Mouse (Mus musculus) myocyte (in vitro differentiated cells): Measurements from ENCODE around the gene Slc34a2. TPM values are rescaled to one million over a fixed set of nuclear protein-coding genes. Genes with fewer than 3 reads are reported as not detected.

Experiments used
- H3K27me3 ChIP-seq: one replicate; pipeline ENCODE4 v1.6.1; 2011; ENCODE audit not compliant: control insufficient read depth, insufficient read depth, insufficient read length
- H3K36me3 ChIP-seq: one replicate; pipeline ENCODE4 v1.6.1; 2011; ENCODE audit not compliant: control insufficient read depth, insufficient read depth
- H3K4me2 ChIP-seq: one replicate; pipeline ENCODE4 v1.6.1; 2011; ENCODE audit warnings: low read depth, control low read depth
- H3K4me3 ChIP-seq: one replicate; pipeline ENCODE4 v1.5.1; 2011; ENCODE audit warnings: mild to moderate bottlenecking, control low read depth, moderate library complexity
- H3K79me2 ChIP-seq: one replicate; pipeline ENCODE4 v1.6.1; 2011; ENCODE audit not compliant: control insufficient read depth, insufficient read depth
- H3ac ChIP-seq: one replicate; pipeline ENCODE4 v1.6.1; 2011; ENCODE audit not compliant: control insufficient read depth, insufficient read length
- CEBPB ChIP-seq: IDR thresholded peaks from 2 replicates; pipeline ENCODE4 v1.6.1; 2011; ENCODE audit warnings: mild to moderate bottlenecking, moderate library complexity; ENCODE audit not compliant: poor library complexity, insufficient read depth, severe bottlenecking
- E2F4 ChIP-seq: IDR thresholded peaks from one replicate; pipeline ENCODE4 v1.6.1; 2011; ENCODE audit warnings: mild to moderate bottlenecking, control low read depth, moderate library complexity; ENCODE audit not compliant: insufficient read depth
- MAX ChIP-seq: IDR thresholded peaks from one replicate; pipeline ENCODE4 v1.6.1; 2011; ENCODE audit warnings: low read depth, mild to moderate bottlenecking, control low read depth
- MYOD1 ChIP-seq, 3 experiments: IDR thresholded peaks; one replicate each; pipeline ENCODE4 v1.6.1; 2011; ENCODE audit warnings: control low read depth in 2 of 3, low read depth in 2 of 3, mild to moderate bottlenecking in 2 of 3, moderate library complexity in 1 of 3; ENCODE audit not compliant: insufficient read length in 2 of 3, control insufficient read depth in 1 of 3
- MYOG ChIP-seq, 3 experiments: IDR thresholded peaks; one replicate each; pipeline ENCODE4 v1.6.1; 2011; ENCODE audit warnings: control low read depth in 2 of 3, low read depth in 2 of 3, mild to moderate bottlenecking in 2 of 3; ENCODE audit not compliant: insufficient read length in 2 of 3, control insufficient read depth in 1 of 3, insufficient read depth in 1 of 3
- POLR2A ChIP-seq: IDR thresholded peaks from one replicate; pipeline ENCODE4 v1.6.1; 2011; ENCODE audit warnings: low read depth, mild to moderate bottlenecking, control low read depth, moderate library complexity; ENCODE audit not compliant: insufficient read length
- POLR2AphosphoS2 ChIP-seq: IDR thresholded peaks from one replicate; pipeline ENCODE4 v1.6.1; 2011; ENCODE audit warnings: low read depth, control low read depth; ENCODE audit not compliant: insufficient read length
- REST ChIP-seq: IDR thresholded peaks from one replicate; pipeline ENCODE4 v1.6.1; 2011; ENCODE audit warnings: mild to moderate bottlenecking, control low read depth, moderate library complexity; ENCODE audit not compliant: insufficient read depth, insufficient read length
- SRF ChIP-seq: IDR thresholded peaks from one replicate; pipeline ENCODE4 v1.6.1; 2011; ENCODE audit warnings: low read depth; ENCODE audit not compliant: control insufficient read depth, insufficient read length
- TCF12 ChIP-seq: IDR thresholded peaks from one replicate; pipeline ENCODE4 v1.6.1; 2011; ENCODE audit warnings: mild to moderate bottlenecking, control low read depth; ENCODE audit not compliant: poor library complexity, insufficient read depth, severe bottlenecking
- TCF3 ChIP-seq: IDR thresholded peaks from one replicate; pipeline ENCODE4 v1.6.1; 2011; ENCODE audit warnings: low read depth, control low read depth; ENCODE audit not compliant: insufficient read length
- USF1 ChIP-seq: IDR thresholded peaks from one replicate; pipeline ENCODE4 v1.6.1; 2011; ENCODE audit warnings: low read depth, mild to moderate bottlenecking, control low read depth, moderate library complexity
- polyA plus RNA-seq: library from polyadenylated mRNA; unstranded; fragments of >200 nt; fragmentation: generic; extraction: Trizol; gene quantifications from one replicate; pipeline ENCODE4 v1.2.1, GENCODE M21; 2012; ENCODE audit warnings: missing spikeins

Gene Slc34a2
- polyA plus RNA-seq, 1 experiment, result not detected

DNA sequence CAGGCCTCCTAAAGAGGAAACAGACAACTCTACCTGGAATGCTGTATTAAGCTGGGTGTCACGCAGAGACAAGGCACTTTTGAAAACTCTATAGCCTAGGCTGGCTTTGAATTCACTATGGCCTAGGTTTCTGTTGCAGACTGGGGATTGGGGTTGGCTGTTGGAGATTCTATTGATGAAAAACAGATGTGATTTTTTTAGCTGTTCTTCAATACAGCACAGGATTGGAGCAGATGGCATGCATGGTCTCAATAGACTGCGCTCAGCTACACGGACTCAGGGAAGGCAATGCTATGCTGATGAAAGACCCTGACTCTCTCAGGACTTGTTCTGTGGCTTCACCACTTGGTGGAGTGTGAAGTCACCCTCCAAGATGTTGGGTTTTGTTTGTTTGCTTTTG is 26.6 kb upstream of the Slc34a2 start:
- H3ac ChIP-seq, result no peak overlapping the region
- no peak for TF ChIP-seq MYOG (IDR thresholded peaks at IDR 0.05; ENCODE audit: control insufficient read depth in 1 of 3, insufficient read depth in 1 of 3, insufficient read length in 2 of 3, low read depth in 2 of 3)
- TF ChIP-seq REST, result no peak
- TF ChIP-seq E2F4, result no peak
- TF ChIP-seq TCF3, result no peak
- TF ChIP-seq USF1, result no peak
- TF ChIP-seq POLR2AphosphoS2, result no peak
- no peak for TF ChIP-seq MYOD1 (IDR thresholded peaks at IDR 0.05; ENCODE audit: control insufficient read depth in 1 of 3, insufficient read length in 2 of 3, low read depth in 2 of 3)
- no peak for TF ChIP-seq CEBPB
- no peak for TF ChIP-seq MAX
- no peak for TF ChIP-seq POLR2A
- no peak for TF ChIP-seq TCF12
- no peak for TF ChIP-seq SRF
- no peaks in the 10 kb centered on the region for H3K27me3 ChIP-seq
- H3K4me3 ChIP-seq, result no peak overlapping the region
- no peaks in the 10 kb centered on the region for H3K36me3 ChIP-seq
- H3K4me2 ChIP-seq, result no peak overlapping the region
- no peaks in the 10 kb centered on the region for H3K79me2 ChIP-seq

DNA sequence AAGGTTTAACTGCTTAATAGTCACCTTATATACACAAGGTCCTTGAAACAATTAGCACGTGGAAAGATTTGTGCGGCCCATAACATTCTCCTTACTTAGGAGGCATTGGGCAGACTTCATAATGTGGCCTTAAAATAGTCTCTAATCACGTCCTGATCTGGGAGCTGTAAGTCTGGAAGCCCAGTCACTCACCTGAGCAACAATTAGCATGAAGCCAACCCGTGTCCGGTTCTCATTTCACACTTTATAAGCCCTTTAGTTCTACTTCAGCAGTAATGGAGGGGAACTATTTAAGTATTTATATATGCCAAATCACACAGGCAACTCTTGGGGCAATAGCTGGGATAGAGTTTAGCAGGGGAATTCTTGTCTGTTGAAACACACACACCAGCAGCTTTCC is 21.3 kb upstream of the Slc34a2 start:
- H3K36me3 ChIP-seq, result no peaks in the 10 kb centered on the region
- TF ChIP-seq POLR2AphosphoS2 (no peak), SRF (no peak), TCF12 (no peak), REST (no peak), CEBPB (no peak), MYOG (IDR thresholded peaks at IDR 0.05; ENCODE audit: control insufficient read depth in 1 of 3, insufficient read depth in 1 of 3, insufficient read length in 2 of 3, low read depth in 2 of 3) (no peak)
- H3K27me3 ChIP-seq, result no peaks in the 10 kb centered on the region
- H3ac ChIP-seq, result no peak overlapping the region
- no peak overlapping the region for H3K4me2 ChIP-seq
- H3K4me3 ChIP-seq, result no peak overlapping the region
- no peaks in the 10 kb centered on the region for H3K79me2 ChIP-seq

DNA sequence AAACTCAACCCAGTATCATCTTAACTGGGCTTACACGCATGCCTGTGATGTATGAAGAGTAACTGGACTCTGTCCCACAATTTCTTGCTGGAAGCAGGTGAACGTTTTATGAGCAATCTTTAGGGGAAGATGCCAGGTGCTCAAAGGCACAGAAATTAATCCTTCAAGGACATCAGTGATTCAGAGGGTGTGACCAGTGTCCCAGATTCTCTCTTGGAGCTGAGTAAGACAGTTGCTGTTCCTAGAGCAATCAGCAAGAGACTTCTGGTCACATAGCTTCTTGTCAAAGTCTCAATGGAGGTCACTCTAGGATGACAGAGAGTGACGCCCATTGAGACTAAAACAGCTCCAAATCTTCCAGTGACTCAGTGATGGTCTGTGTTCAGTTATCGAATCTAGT is 19.6 kb upstream of the Slc34a2 start:
- no peaks in the 10 kb centered on the region for H3K27me3 ChIP-seq
- H3K4me3 ChIP-seq, result no peak overlapping the region
- no peaks in the 10 kb centered on the region for H3K36me3 ChIP-seq
- H3K79me2 ChIP-seq, result no peaks in the 10 kb centered on the region
- H3ac ChIP-seq, result no peak overlapping the region
- H3K4me2 ChIP-seq, result no peak overlapping the region
- TF ChIP-seq POLR2A (no peak), REST (no peak), TCF12 (no peak), E2F4 (no peak), MYOG (IDR thresholded peaks at IDR 0.05; ENCODE audit: control insufficient read depth in 1 of 3, insufficient read depth in 1 of 3, insufficient read length in 2 of 3, low read depth in 2 of 3) (no peak), USF1 (no peak), SRF (no peak), CEBPB (no peak), TCF3 (no peak), POLR2AphosphoS2 (no peak), MYOD1 (IDR thresholded peaks at IDR 0.05; ENCODE audit: control insufficient read depth in 1 of 3, insufficient read length in 2 of 3, low read depth in 2 of 3) (no peak), MAX (no peak)

DNA sequence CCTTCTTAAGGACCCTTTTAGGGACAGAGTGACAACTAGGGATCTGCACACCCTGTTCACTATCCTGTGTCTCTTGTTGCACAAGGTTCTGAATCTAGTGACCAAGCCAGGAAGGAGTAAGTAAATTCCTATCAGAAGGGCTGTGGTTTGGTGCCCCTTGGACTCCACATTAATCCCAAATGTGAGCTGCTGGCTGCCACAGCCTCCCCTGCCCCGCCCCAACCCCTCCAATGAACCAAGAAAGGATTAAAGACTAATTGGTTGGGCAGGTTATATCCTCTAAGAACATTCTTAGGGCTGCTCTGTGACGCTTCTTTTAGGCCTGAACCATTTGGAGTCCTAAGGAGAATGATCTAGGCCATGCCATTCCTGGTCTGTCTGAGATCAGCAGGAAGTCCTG is 14.4 kb upstream of the Slc34a2 start:
- Histone ChIP-seq H3K4me3 (no peak overlapping the region), H3ac (no peak overlapping the region), H3K4me2 (no peak overlapping the region), H3K36me3 (no peaks in the 10 kb centered on the region), H3K27me3 (no peaks in the 10 kb centered on the region), H3K79me2 (no peaks in the 10 kb centered on the region)
- TF ChIP-seq POLR2A (no peak), CEBPB (no peak), MYOG (IDR thresholded peaks at IDR 0.05; ENCODE audit: control insufficient read depth in 1 of 3, insufficient read depth in 1 of 3, insufficient read length in 2 of 3, low read depth in 2 of 3) (no peak), SRF (no peak), TCF3 (no peak), USF1 (no peak), MAX (no peak), POLR2AphosphoS2 (no peak), E2F4 (no peak), TCF12 (no peak), MYOD1 (IDR thresholded peaks at IDR 0.05; ENCODE audit: control insufficient read depth in 1 of 3, insufficient read length in 2 of 3, low read depth in 2 of 3) (no peak), REST (no peak)

DNA sequence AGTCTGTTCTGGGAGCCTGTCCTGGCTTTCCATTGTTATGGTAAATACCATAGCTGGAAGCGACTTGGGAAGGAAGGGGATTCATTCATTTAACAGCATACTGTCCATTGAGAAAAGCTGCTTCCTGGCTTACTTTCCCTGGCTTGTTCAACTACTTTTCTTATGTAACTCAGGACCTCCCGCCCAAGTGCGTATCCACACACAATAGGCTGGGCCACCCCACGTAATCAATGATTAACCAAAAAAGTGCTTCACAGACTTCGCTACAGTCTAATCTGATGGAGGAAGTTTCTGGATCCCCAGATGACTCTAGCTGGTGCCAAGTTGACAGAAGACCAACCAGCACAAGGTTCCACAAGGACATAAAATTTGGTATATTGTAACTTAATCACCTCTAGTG is 14.0 kb upstream of the Slc34a2 start:
- no peak overlapping the region for H3K4me2 ChIP-seq
- no peaks in the 10 kb centered on the region for H3K79me2 ChIP-seq
- H3ac ChIP-seq, result no peak overlapping the region
- no peaks in the 10 kb centered on the region for H3K27me3 ChIP-seq
- H3K36me3 ChIP-seq, result no peaks in the 10 kb centered on the region
- no peak for TF ChIP-seq TCF12
- TF ChIP-seq POLR2A, result no peak
- no peak for TF ChIP-seq POLR2AphosphoS2
- no peak for TF ChIP-seq MAX
- TF ChIP-seq CEBPB, result no peak
- TF ChIP-seq MYOD1 (IDR thresholded peaks at IDR 0.05; ENCODE audit: control insufficient read depth in 1 of 3, insufficient read length in 2 of 3, low read depth in 2 of 3), result no peak
- no peak for TF ChIP-seq MYOG (IDR thresholded peaks at IDR 0.05; ENCODE audit: control insufficient read depth in 1 of 3, insufficient read depth in 1 of 3, insufficient read length in 2 of 3, low read depth in 2 of 3)
- TF ChIP-seq TCF3, result no peak
- no peak for TF ChIP-seq SRF
- TF ChIP-seq REST, result no peak
- TF ChIP-seq E2F4, result no peak
- TF ChIP-seq USF1, result no peak
- H3K4me3 ChIP-seq, result no peak overlapping the region
